Mouse (Mus musculus) mouse embryonic stem cell (cell line): Measurements from ENCODE around the gene Necap2.

ENCODE experiments used
- in situ Hi-C, 2 experiments: fragments of 300-500 bp; cut with MboI; formaldehyde crosslinking; loops; 1 replicate in 1 of 2; 3 replicates in 1 of 2; pipeline ENCODE4 v1.14.3; 2019 to 2020; ENCODE audit warnings: low sequenced_read_pairs in 2 of 2, low pct_unique_long_range_greater_than_20kb in 1 of 2, mixed read lengths in 1 of 2; ENCODE audit not compliant: unreplicated experiment in 1 of 2

Gene Necap2

DNA sequence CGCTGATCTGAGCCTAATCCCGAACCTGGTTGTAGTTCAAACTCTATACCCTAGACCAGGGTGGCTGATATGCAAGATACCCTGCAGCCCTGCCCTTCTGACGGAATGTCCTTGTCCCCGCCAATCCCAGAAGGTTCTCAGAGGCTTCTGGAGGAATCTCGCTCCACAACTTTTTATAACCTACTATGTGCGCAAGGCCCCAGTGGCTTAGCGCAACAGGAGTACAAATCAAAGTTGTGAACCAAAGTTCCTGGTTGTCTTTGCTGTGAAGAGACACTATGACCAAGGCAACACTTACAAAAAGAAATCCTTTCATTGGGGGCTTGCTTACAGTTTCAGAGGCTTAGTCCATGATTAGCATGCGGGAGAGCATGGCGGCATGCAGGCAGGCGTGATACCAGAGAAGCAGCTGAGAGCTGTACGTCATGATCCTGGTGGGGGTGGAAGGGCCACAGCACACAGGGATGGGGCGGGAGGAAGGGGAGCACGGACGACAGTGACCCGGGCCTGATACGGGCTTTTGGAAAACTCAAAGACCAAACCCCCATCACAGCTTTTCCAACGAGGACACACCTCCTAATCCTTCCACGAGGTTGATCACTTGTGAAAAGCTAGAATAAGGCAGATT is 467 bp upstream of the Necap2 start:
- in situ Hi-C loops = no loop called here

DNA sequence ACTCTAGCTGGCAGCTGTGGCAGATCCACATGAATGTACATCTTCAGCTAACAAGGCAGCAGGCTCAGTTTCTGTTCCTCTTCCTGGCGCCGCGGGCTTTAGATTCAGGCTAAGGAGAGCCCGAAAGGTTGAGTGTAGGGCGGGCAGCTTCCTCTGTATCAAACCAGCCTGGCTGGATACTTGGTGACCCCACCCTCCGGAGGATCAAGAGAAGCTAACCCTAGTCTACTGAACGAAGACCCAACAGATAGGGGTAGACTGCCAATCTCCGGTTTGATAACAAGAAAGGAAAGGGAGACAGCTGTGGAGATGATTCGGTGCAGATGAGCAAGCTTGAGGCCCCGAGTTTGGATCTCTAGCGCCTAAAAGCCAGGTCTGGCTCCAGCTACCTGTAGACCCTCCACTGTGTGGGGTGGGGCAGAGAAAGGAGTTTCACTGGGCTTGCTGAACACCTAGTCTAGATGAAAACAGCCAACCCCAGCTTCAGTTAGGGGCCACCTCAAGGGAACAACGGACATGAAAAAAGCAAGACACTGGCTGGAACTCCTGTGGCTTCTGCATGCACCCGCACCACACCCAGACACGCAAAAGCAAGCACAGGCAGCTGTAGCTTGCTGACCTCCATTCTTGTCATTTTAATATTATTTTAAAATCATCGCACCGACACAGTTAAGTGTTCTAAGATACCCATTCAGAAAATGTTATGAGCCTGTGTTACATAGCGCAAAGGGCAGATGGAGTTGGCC is 1.2 kb downstream of the Necap2 start:
- in situ Hi-C loops = no loop called here

DNA sequence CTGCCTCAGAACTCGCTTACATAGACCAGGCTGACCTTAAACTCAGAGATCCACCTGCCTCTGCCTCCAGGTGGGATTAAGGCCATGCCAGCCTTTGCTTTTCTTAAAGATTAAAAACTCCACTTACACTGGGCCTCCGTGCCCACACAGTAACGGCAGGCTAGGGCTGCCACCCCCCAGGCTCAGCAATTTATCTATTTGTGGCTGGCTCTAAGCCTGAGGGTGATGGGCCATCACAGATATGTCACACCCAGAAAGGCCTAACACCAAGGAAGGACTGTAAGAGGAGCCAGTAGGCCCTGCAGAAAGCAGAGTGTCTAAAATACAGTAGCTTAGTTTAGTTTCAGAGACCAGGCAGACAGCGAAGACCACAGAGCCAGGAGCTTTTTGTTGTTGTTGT is 4.0 kb downstream of the Necap2 start:
- in situ Hi-C loops = no loop called here

DNA sequence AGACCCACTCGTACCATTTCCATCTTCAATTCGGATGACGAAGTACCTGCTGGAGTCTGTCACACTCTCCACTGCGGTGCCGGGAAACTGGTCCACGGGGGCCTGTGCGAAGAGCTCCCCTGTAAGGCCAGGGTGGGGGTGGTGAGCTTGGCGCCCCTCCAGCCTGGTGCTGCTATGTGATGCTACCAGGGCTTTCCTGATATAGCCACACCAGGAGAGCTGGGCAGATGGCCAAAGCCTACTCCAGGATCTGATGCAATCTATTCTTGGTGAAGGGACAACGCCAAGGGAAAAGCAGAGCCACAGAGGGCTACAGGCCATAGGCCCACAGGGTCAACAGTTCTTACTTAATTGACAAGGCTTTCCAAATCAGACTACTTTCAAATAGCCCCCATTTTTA is 4.5 kb downstream of the Necap2 start:
- in situ Hi-C loops = no loop called here

DNA sequence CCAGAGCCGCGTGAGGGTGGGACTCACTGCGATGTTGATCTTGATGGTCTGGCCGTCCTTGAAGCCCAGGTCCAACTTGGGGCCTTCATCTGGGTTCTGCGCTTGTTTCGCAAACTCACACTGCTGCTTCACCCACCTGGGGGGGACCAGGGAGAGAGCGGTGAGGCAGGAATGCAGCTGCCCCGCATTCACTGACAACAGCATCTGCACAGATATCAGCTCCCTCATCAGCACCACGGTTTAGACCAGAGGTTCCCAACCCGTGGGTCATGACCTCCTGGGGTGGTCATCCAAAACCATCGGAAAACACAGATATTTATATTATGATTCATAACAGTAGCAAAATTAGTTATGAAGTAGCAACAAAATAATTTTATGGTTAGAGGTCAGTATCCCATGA is 5.7 kb downstream of the Necap2 start:
- in situ Hi-C loops = no loop called here

DNA sequence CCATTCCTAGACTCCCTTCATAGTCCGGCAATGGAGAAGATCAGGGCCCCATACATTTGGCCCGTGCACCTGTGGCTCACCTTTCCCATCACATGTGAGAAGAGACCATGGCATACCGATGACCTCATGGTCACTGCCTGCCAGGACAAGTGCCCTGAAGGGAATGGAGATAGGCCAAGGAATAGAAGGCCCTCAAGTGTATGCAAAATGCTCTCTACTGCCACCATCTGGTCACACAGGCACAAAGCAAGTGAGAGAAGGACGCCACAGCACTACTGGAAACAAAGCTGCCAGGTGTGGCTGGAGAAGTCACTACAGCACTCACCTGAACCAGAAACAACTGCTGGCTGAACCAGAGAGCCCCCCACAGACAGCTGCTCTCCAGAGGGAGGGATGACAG is 8.4 kb downstream of the Necap2 start:
- in situ Hi-C loops = no loop called here

DNA sequence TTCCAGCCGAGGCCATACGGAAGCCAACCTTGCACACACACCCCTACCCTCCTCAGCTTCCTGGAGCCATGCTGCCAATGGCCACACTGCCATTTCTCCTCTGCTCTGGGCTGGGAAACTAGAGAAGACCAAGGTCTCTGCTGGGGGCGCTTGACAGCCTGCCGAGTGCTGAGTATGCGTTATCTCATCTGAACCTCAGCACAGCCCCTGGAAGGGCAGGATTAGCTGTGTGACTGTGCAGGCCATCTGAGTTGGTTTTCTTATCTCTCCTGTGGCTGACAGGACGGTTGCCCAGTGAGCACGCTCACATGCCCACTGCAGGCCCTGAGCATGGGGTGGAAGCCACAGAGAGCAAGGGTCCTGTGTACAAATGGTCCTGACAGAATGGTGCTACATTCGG is 9.5 kb downstream of the Necap2 start:
- in situ Hi-C loops = no loop called here

DNA sequence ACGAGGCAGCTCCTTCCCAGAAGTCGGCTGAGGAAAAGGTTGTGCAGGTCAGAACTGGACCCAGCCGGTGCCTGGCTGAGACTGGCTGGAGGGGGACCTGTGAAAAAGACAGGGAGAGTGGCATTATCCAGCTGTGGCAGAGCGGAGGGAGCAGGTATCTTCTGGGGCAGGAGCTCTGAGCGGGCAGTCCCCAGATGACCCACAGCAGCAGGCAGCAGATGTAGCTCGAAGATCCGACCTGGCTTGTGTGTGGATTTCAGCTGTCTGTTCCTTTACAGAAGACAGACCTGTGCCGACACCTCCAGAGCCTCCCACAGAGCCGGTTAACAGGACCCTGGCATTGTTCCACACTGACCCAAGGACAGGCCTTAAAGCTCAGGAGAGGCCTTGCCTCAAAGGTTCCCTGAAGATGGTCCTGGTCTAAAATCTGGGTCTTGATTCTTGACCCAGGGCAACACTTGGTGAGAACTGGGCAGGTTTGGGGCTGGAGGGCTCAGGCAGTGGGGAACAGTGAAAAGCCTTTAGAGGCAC is 10.6 kb downstream of the Necap2 start:
- in situ Hi-C loops = no loop called here

DNA sequence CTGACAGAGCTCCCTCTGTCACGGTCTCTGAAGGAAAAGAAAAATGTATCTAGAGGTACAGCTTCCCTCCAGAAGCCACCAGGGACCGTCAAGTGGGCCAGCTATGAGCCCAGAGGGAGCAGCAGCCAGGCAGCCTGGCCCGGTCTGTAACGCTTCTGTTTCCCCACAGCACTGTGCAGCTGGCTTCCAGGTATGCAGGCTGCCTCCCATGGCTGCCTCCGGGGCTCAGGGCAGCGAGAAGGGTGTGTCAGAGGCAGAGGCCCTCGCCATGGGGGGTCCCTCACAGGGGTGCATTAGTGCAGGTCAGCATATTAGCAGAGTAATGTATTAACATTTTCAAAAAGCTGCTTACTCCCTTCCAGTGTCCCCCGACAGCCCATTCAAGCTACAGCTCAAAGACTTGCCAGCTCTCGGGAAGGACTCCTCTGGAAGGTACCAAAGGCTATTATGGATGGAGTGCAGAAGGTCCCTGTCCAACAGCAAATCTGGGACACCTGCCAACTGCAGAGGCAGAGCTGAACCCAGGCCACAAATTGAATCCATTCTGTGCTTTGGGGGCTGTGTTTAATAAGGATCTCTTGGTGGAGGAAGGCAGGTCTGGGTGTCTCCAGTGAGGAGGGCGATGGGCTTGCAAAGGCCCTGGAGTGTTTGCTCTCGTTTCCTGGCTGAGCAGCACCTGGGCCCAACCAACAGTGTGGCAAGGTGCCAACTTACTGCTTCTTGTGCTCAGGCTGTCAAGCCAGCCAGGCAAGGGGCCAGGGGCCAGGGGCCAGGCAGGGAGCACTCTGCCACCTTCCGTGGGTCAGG is 11.2 kb downstream of the Necap2 start:
- in situ Hi-C loops = no loop called here

DNA sequence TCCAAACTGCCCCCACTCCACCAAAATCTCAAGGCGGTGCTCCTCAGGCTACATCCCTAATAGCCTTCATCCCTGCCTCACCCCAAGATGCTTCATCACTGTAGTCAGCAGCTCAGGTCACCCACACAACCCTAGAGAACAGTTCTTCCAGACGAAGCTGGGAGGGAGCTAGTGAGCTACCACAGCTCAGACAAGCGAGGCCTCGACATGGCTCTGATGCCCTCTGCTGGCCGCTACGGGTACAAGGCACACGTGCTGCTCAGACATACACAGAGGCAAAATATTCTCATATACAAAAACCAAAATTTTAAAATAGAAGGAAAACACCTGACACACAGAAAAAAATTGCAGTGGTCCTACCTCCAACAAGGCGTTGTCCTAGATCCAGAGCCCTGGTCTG is 13.0 kb downstream of the Necap2 start:
- in situ Hi-C loops = no loop called here

DNA sequence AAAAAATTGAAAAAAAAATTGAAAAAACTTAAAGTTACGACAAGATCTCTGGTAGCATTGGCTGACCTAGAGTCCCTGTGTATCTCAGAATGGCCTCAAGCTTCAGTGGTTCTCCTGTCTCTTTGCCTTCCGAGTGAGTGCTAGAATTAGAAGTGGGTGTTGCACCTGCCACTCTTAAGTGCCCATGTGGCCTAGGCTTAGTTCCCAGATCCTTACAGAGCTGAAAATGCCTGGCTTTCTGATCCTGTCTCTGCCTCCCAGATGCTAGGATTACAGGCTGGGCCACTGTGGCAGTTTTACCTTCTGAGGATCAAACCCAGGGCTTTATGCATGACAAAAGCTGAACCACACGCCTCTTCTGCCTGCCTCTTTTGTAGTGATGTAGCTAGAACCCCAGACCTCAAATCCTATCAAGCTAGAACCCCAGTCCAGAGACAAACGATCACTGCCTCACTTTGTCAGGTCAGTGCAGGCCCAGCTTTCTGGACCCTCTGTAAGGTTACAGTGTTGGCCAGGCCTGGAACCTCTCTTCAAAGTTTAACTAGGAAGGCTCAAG is 14.0 kb downstream of the Necap2 start:
- in situ Hi-C loops = no loop called here

DNA sequence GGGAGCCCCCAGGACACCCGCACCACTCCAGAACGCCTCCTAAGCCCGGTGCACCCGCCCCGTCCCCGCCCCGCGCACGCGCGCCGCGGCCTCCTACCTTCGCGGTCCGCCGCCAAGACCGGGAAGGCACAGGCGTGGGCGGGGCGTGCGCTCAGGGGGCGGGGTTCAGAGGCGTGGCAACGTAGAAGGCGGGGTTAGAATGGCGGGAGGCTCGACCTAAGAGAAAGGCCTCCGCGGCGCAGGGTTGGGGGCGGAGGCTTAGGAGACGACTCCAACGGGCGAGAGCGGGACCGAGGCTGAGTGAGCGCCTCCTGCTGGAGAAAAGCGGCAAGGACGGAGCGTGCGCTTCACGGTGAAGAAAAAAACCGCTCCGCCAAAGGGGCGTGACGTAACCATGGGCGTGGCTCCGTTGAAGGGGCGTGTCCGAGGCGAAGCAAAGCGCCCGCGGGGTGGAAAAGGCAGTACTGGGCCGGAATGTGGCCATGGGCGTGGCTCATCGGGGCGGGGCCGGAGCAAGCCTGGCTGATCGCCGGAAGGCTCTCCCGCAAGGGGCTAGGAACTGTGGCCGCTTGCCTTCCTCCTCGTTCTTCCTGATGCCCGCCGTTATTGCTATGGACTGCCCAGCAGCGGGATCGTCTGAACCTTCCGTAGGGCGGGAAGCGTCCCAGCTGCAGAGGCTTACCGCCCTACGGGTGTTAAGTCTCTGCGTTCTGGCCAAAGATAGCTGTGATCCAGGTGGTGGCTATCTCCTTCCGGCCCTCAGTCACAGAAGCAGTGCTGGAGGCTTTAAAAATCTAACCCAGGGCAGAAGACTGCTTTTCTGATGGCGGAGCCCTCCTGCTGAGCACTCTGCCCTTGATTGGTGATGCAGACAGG is 17.5 kb downstream of the Necap2 start, which contains the start of gene Crocc:
Gene Crocc, minus strand, starts transcription at position 125 of the 876 bp plus-strand sequence.
- in situ Hi-C loops = no loop called here

DNA sequence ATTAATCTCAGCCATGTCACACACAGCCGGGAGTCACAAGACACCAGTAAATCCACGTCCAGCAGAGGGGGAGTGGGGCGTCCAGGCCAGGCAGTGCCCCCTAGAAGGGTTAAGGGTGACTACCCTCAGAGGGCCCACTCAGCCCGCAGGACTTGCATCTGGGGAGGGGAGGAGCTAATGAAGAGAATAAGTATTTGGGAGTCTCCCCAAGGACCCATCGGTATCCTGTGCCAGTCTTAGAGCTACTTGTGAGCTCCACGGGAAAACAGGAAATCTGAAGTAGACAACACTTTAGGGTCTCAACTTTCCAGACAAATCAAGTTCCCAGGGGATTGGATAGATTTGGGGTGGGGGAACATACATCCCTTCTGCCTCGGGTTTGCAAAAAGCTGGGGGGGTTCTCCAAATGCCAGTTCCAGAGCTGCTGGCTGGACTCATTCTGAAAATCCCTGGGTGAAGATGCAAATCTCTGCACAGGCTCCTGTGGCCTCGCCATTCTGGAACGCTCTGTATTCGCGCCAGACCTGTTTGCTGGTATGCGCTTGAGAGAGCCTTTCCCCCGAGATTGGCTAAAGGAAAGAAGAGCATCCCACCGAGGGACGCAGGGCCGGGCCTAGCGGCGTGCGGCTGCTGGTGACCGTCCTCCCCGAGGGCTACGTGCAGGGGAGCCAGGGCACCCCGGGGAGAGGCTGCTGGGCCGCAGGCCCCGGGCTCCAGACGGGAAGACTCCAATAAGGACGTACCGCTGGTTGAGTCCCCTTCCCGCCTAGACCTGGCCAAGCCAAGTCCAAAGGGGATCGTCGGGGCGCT is 18.3 kb downstream of the Necap2 start:
- in situ Hi-C loops = no loop called here

DNA sequence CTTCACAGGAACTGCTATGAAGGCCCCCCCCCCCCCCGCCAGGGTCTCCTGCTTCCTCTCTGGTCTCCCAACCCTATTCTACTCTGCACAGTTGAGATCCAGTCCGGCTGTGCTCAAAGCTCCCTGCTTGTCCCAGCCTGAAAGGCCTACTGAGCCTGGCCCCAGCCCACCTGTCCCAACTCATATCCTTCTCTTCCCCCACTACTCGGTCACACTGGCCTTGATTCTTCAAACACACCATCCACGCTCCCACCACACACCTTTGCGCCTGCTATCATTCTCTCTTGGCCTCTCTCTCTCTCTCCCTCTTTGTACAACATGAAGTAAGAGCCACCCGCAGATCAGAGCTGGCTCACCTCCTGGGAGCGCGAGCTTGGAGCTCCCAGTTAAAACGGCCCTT is 19.3 kb downstream of the Necap2 start:
- in situ Hi-C loops = no loop called here

DNA sequence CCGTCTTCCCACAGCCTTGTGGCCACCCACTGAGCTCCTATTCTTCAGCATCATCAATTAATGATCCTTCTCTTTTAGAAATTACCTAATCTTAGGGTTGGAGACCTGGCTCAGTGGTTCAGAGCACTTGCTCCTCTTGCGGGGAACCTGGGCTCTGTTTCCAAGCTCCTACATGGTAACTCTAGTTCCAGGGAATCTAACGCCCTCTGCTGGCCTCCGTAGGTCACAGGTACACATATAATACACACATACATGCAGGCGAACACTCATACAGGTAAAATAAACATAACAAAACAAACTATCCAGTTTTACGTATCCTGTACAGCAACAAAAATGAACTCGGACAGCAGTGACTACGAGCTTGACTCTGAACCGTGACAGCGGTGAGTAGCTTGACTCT is 21.2 kb downstream of the Necap2 start:
- in situ Hi-C loops = no loop called here

DNA sequence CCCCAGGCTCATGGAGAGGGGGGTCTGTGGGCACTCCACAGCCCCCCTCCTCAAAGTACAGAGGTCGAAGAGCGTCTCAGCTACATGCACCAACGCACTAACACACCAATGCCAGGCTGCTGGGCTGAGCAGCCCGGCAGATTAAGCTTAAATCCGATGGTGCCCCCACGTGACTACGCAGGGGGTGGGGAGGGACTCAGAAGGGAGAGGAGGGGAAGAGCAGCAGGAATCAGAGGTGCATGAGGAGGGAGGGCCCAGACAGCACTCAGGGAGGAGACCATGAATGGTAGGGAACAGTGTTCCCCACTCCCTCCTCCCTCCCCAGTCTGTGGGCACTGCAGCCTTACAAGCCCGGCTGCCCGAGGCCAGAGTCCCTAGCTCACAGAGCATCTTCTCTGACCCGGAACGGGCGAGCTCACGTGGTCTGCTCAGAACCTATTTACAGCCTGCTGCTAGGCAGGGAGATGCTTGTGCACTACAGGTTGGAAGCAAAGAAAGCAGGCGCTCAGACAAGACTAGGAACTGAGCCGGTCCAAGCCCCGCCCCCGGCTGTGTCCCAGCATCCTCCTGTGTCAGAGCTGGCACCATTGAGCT is 24.5 kb downstream of the Necap2 start:
- in situ Hi-C loops = no loop called here

DNA sequence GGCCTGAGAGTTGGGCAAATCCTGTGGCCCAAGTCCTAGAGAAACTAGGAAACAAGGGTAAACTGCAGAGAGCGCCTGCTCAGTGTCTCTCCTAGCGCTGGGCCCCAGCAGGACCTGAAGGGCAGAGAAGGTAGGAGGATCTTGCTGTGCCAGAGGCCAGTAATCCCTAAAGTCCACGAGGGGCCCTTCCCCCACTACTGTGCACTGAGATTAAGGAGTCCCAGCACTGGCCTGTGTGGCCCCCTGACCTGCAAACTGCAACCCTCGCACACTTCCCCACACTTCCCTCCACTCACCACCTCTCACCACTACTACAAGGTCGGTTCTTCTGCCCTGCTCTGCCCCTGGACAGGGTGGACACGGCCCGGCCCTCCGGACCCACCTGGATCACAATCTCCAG is 25.0 kb downstream of the Necap2 start:
- in situ Hi-C loops = no loop called here
